Mouse (Mus musculus) bone marrow macrophage, adult 2 months (primary cell): ENCODE data around the gene Urah. TPM values are rescaled to one million over a fixed set of nuclear protein-coding genes. Genes with fewer than 3 reads are reported as not detected.

ENCODE experiments used
- H3K27ac ChIP-seq: 2 replicates; pipeline ENCODE4 v1.5.1; 2012; ENCODE audit warnings: low read depth, low read length; ENCODE audit not compliant: insufficient read depth
- H3K4me1 ChIP-seq: 2 replicates; pipeline ENCODE4 v1.6.1; 2012; ENCODE audit warnings: low read length; ENCODE audit not compliant: control insufficient read depth, insufficient read depth
- H3K4me3 ChIP-seq: 2 replicates; pipeline ENCODE4 v1.5.1; 2012; ENCODE audit warnings: mild to moderate bottlenecking, low read length, moderate library complexity; ENCODE audit not compliant: insufficient read depth
- CTCF ChIP-seq: IDR thresholded peaks from 2 replicates; pipeline ENCODE4 v1.5.1; 2012; ENCODE audit warnings: low read depth, mild to moderate bottlenecking, low read length, moderate library complexity
- POLR2A ChIP-seq: IDR thresholded peaks from 2 replicates; pipeline ENCODE4 v1.6.1; 2012; ENCODE audit warnings: mild to moderate bottlenecking, low read depth, low read length, borderline replicate concordance
- polyA plus RNA-seq: library from polyadenylated mRNA; stranded (reverse); fragments of >200 nt; gene quantifications from 2 replicates; pipeline ENCODE4 v1.2.4, GENCODE M21; 2012; ENCODE audit not compliant: missing spikeins, insufficient read depth, insufficient read length

The Urah gene
- polyA plus RNA-seq, 1 experiment: not detected

- peaks cover 7% of the 10 kb centered on the region; the same call in 1 of the 2 replicates for H3K4me1 ChIP-seq
- H3K27ac ChIP-seq: no peak overlapping the region
- H3K4me3 ChIP-seq: no peak overlapping the region
Measured at GRCm38 (mm10) chr7:140860728-140861127, 25.9 kb downstream of the Urah start.

GRCm38 (mm10) chr7:140864761-140865160, 29.9 kb downstream of the Urah start:
- no peak overlapping the region for H3K4me3 ChIP-seq

More at GRCm38 (mm10) chr7:140860728-140861127, 25.9 kb downstream of the Urah start:
- TF ChIP-seq CTCF (no peak), POLR2A (no peak)

GRCm38 (mm10) chr7:140874224-140874623, 39.4 kb downstream of the Urah start:
- no peak for TF ChIP-seq CTCF
- TF ChIP-seq POLR2A: no peak
- peaks cover 48% of the 10 kb centered on the region for H3K4me1 ChIP-seq
- H3K27ac ChIP-seq: peak overlapping the region; percentile 60
- H3K4me3 ChIP-seq: no peak overlapping the region

More at GRCm38 (mm10) chr7:140864761-140865160, 29.9 kb downstream of the Urah start:
- H3K4me1 ChIP-seq: no peaks in the 10 kb centered on the region
- no peak for TF ChIP-seq CTCF
- no peak for TF ChIP-seq POLR2A
- H3K27ac ChIP-seq: no peak overlapping the region

DNA sequence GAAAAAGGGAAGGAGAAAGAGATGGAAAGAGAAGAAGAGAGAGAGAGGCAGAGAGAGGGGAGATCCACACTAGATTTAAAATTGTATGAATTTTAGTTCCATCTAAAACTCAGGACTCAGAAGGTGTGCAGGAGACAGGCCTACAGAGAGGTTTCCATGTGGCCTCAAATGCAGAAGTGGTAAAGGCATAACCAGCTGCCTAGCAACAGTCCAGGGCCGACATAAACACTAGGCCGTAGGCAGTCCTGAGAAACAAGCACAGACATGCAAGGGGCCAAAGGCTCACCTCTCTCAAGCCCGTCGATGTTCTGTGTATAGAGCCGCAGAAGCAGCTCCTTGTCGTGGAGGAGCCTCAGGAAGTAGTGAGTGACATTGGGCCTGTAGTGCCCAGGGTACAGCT, 42.5 kb downstream of the Urah start:
- TF ChIP-seq POLR2A (no peak), CTCF (no peak)
- H3K4me3 ChIP-seq: no peak overlapping the region
- H3K27ac ChIP-seq: peak overlapping the region; percentile 33
- H3K4me1 ChIP-seq: peaks cover 58% of the 10 kb centered on the region

DNA sequence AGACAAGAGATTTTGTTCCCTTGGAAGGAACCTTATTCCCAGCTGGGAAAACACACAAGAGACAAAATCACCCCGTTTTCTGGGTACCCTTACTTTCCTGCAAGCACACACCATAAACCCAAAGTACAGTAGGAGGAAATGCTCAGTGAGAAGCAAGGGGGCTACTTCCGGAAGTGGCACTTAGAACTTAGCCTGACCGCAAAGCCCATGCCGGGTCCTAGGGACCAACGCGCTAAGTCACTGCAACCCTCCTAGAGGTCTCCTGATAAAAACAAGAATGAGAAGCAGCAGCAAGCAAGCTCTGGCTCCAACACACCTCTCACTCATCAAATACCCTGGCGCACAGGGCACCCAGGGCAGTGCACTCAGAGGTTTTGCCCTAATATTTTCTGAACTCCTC, 44.5 kb downstream of the Urah start:
- TF ChIP-seq POLR2A (no peak), CTCF (no peak)
- Histone ChIP-seq H3K4me3 (peak overlapping the region; percentile 19), H3K27ac (peak overlapping the region; percentile 26), H3K4me1 (peaks cover 55% of the 10 kb centered on the region)

GRCm38 (mm10) chr7:140880419-140880818, 45.6 kb downstream of the Urah start:
- Histone ChIP-seq H3K27ac (no peak overlapping the region), H3K4me1 (peaks cover 48% of the 10 kb centered on the region), H3K4me3 (peak overlapping the region; percentile 5; the same call in 1 of the 2 replicates)
- TF ChIP-seq POLR2A: no peak
- no peak for TF ChIP-seq CTCF

GRCm38 (mm10) chr7:140880865-140881515, 46.2 kb downstream of the Urah start:
- Histone ChIP-seq H3K4me3 (peak overlapping the region; percentile 84), H3K27ac (peak overlapping the region; percentile 20; the same call in 1 of the 2 replicates), H3K4me1 (peaks cover 44% of the 10 kb centered on the region)
- TF ChIP-seq CTCF (no peak), POLR2A (no peak)

- H3K27ac ChIP-seq: peak within 1 kb of the TSS; percentile 84
- no peak for TF ChIP-seq CTCF
- TF ChIP-seq POLR2A: no peak
- peaks cover 35% of the 10 kb centered on the region for H3K4me1 ChIP-seq
Measured at GRCm38 (mm10) chr7:140881696-140882468, 47.1 kb downstream of the Urah start, which contains the start of the genes Psmd13 and Sirt3. Psmd13 (plus strand) TSS chr7:140881968. Sirt3 (minus strand) TSS chr7:140882309.

GRCm38 (mm10) chr7:140882469-140882803, 47.6 kb downstream of the Urah start:
- peak overlapping the region; percentile 33; the same call in 1 of the 2 replicates for H3K27ac ChIP-seq
- H3K4me3 ChIP-seq: peak overlapping the region; percentile 84
- peaks cover 30% of the 10 kb centered on the region for H3K4me1 ChIP-seq
- no peak for TF ChIP-seq CTCF
- no peak for TF ChIP-seq POLR2A

More at GRCm38 (mm10) chr7:140881696-140882468, 47.1 kb downstream of the Urah start, which contains the start of the genes Psmd13 and Sirt3:
- H3K4me3 ChIP-seq: peak within 1 kb of the TSS; percentile 84

Other genes starting within 250 kb of the Urah start
- not detected in 2 replicates for gene Olfr46, start 233.7 kb upstream of the Urah start, polyA plus RNA-seq
- not detected in 2 replicates for gene Olfr61, start 206.0 kb upstream of the Urah start, polyA plus RNA-seq
- not detected in 2 replicates for gene Olfr53, start 188.6 kb upstream of the Urah start, polyA plus RNA-seq
- gene Olfr539, start 175.1 kb upstream of the Urah start, polyA plus RNA-seq: 0.05 TPM in 1 of 2 replicates, not detected in the other
- not detected in 2 replicates for gene Olfr45, start 153.1 kb upstream of the Urah start, polyA plus RNA-seq
- not detected in 2 replicates for gene Olfr541, start 137.8 kb upstream of the Urah start, polyA plus RNA-seq
- gene Cyp2e1, start 71.3 kb upstream of the Urah start, polyA plus RNA-seq: not detected in 2 replicates
- not detected in 2 replicates for gene Syce1, start 47.2 kb upstream of the Urah start, polyA plus RNA-seq
- gene Zfp941, start 12.8 kb upstream of the Urah start, polyA plus RNA-seq: 0.19 and 0.20 TPM in 2 replicates
- not detected in 2 replicates for gene Scgb1c1, start 10.5 kb downstream of the Urah start, polyA plus RNA-seq
- not detected in 2 replicates for gene Odf3, start 12.8 kb downstream of the Urah start, polyA plus RNA-seq
- not detected in 2 replicates for gene Gm45785, start 21.3 kb downstream of the Urah start, polyA plus RNA-seq
- gene Ric8a, start 21.9 kb downstream of the Urah start, polyA plus RNA-seq: 58.2 and 61.2 TPM in 2 replicates
- gene Bet1l, start 22.6 kb downstream of the Urah start, polyA plus RNA-seq: 21.1 and 29.7 TPM in 2 replicates
- 120 and 121 TPM in 2 replicates for gene Psmd13, start 47.0 kb downstream of the Urah start, polyA plus RNA-seq
- 16.2 and 20.1 TPM in 2 replicates for gene Sirt3, start 47.3 kb downstream of the Urah start, polyA plus RNA-seq
- gene Cox8b, start 65.4 kb downstream of the Urah start, polyA plus RNA-seq: 2.2 TPM in 1 of 2 replicates, not detected in the other
- gene Nlrp6, start 85.9 kb downstream of the Urah start, polyA plus RNA-seq: not detected in 2 replicates
- gene Pgghg, start 106.4 kb downstream of the Urah start, polyA plus RNA-seq: 11.5 and 13.8 TPM in 2 replicates
- 1.8 and 1.9 TPM in 2 replicates for gene Ifitm5, start 115.3 kb downstream of the Urah start, polyA plus RNA-seq
- gene Gm45717, start 120.9 kb downstream of the Urah start, polyA plus RNA-seq: 1.2 and 8.8 TPM in 2 replicates
- 1,477 and 1,645 TPM in 2 replicates for gene Ifitm2, start 121.0 kb downstream of the Urah start, polyA plus RNA-seq
- 31.2 and 38.0 TPM in 2 replicates for gene Ifitm1, start 132.2 kb downstream of the Urah start, polyA plus RNA-seq
- 1,636 and 1,773 TPM in 2 replicates for gene Ifitm3, start 175.8 kb downstream of the Urah start, polyA plus RNA-seq
- 31.9 and 45.4 TPM in 2 replicates for gene Ifitm6, start 182.9 kb downstream of the Urah start, polyA plus RNA-seq
- gene Gm17387, start 194.1 kb downstream of the Urah start, polyA plus RNA-seq: not detected in 2 replicates
- not detected in 2 replicates for gene B4galnt4, start 226.1 kb downstream of the Urah start, polyA plus RNA-seq
- gene Pkp3, start 243.2 kb downstream of the Urah start, polyA plus RNA-seq: not detected in 2 replicates